Mouse (Mus musculus): ENCODE results near the gene Snx17.

- TF ChIP-seq CTCF (IDR thresholded peaks at IDR 0.05; ENCODE audit: low read depth) (no peak), EP300 (IDR thresholded peaks at IDR 0.05; ENCODE audit: low read depth) (no peak)
Observed at GRCm38 (mm10) chr5:31196207-31196606, 3.2 kb downstream of the Snx17 start.

Data from heart, postnatal 0 days (tissue).